Mouse (Mus musculus) thymus, postnatal 10 days (tissue): ENCODE data around the gene Klf8.
"Not testable (repeated sequence)": the region's sequence is repeated elsewhere in the genome, so short reads cannot be mapped to it uniquely, and the experiment has no call there.

Experiments
- DNase-seq, 2 experiments: peaks; one replicate each; pipeline ENCODE4 v3.0.0; 2021; ENCODE audit warnings: low spot score in 2 of 2

Klf8 gene

DNA sequence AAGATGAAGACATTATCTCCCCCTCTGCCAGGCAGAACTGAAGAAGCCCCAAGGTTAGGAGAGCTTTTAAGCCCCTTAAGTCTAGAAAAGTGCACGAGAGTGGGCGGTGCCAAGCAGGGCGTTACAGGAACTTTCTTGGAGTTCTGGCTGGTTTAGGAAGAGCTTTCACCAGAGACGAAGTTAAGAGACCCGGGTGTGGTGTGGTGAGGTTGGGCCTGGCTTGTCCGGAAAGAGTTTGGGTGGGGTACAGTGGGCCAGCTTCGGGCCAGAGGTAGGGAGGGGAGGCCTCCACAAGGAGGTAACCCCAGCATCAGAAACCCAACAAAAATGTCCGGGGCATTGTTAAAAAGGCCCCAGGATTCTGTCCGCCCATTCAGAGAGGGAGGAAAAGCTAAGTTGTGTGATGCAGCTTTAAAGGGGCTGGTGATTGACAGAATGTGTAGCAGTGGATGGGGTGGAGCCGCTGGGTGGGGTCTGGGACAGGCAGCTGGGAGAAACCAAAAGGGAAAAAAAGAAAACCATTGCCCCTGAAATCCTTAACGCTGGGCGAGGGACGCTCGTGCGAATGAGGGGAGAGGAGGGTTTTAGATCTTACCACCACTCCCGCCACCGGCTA, at the start of gene Klf8:
TSS of gene Klf8 (plus strand) at position 163 of the 616 bp plus-strand sequence.
- no peak for DNase-seq

DNA sequence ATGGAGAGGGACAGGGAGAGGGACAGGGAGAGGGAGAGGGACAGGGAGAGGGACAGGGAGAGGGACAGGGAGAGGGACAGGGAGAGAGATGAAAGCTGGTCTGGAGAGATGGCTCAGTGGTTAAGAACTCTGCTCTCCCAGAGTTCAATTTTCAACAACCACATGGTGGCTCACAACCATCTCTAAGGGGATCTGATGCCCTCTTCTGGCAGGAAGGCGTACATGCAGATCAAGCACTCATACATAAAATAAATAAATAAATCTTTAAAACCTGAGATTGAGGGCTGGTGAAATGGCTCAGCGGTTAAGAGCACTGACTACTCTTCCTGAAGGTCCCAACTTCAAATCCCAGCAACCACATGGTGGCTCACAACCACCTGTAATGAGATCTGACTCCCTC, 38.1 kb upstream of the Klf8 start:
- DNase-seq, result peak in 1 of 2 experiments; percentile 2

DNA sequence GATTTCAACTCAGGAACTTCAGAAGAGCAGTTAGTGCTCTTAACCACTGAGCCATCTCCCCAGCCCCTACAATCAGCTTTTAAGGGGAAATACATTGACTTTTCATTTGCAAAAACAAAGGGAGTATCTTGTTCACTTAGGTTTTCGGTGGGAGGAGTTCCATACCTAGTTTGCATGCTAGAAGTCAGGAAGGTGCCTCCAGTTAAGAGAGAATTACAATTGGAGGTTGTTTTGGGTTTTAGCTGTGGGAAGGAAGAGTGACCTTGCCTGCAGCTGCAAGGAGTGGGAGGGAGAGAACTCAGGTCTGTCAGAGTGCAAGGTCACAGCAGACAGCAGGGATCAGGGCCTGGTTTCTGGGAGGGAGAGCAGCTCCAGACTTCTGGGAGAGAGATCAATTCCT, 26.2 kb upstream of the Klf8 start:
- DNase-seq, result no peak

DNA sequence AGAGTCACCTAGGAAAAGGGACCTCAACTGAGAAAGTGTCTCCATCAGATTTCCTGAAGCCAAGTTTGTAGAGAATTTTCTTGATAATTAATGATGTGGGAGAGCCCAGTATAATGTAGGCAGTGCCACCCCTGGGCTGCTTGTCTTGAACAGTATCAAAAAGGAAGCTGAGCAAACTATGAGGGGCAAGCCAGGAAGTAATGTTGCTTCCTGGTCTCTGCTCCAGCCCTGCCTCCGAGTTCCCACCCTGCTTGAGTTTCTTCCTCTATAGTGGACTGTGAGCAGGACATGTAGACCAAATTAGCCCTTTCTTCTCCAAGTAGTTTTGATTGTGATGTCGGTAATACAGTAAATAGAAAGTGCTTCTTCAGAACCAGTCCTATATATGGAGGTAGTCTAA, 6.0 kb upstream of the Klf8 start:
- DNase-seq, result no peak

DNA sequence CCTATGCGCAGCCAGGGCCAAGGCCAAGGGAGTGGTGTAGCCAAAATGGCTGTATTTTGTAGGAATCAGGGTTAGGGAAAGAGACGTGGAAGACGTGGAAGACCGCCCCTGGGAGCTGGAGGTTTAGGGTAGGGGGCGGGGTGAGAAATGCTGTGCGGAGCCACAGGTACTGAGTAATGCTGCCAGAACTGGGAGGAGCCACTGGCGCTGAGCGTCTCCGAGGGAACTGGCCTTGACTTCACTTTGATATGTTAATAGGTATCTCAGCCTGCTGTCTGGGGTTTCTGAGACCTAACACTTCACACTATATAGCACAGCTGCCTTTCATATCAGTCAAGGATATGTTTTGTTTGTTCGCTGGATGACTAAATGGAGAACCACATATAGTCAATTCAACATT, 4.0 kb upstream of the Klf8 start:
- no peak for DNase-seq

DNA sequence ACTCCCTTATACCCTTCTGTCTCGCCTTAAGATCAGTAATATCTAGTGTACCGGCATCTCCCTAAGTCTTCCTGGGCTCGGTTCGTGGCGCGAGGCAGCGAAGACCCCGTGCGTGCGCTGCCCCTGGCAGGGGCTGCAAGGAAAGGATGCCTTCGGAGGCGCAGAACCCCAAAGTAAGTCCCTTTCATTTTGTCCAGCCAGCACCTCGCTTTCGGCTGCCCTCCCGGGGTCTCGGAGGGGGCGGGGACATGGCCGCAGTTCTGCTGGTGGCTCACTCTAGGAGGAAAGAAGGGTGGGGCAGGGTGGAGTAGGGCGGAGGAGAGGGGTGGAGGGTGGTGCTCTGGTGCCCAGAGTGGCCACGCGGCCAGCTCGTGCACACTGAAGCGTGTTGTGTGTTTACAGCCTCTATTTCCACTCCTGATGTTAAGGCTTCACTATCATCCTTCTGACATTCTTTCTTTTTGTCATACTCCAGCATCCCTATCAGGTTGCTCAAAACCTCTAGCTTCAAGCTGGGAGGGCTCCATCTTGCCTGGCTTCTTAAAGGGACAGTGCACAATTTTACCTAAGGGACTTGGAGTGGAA, 746 bp downstream of the Klf8 start:
- no peak for DNase-seq

DNA sequence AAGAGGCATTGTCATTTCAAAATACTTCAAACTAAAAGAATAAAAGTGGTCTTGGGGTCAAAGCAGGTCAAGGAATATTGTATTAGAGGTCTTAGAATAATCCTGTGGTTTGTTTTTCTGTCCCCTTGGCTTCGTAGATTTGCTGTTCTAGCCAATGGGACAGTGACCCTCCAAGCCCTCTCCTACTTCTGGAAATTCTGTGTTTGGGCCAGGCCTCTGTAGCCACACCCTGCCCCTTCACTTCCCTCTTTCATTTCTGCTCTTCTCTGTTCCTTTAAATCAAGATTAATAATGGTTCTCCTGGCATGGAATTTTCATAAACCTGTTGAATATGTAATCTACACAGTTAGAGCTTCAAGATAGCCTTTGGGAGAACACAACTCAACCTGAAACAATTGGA, 17.0 kb downstream of the Klf8 start:
- no peak for DNase-seq

DNA sequence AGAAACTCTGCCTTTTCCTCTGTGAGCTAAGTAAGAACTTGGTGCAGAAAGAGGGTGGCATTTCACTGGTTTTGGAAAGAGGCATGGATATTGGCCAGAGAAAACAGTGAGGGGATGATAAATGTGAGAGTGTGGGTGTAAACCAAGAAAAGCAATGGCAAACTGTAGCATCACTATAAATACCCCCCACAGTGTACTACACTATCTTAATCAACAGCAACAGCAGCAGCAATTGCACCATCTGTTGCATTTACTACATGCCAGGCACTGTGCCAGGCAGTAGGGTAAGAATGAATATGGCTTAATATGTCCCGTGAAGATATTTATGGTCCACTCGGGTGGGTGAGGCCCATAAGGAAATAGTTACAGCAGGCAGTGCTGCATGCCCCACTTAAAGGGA, 18.2 kb downstream of the Klf8 start:
- DNase-seq, result no peak

DNA sequence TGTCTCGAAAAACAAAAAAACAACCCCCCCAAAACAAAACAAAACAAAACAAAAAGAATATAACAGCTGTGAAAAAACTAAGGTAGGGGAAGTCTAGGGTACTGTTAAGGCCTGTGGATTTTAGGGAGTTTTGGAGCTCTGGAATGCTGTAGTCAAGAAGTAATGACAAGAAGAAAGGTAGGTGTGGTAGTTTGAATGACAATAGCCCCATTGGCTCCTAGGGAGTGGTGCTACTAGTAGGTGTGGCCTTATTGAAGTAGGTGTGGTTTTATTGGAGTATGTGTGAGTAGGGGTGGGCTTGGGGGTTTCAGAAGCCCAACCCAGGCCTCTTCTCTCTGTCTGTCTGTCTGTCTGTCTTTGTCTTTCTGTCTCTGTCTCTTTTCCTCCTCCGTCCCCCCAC, 44.9 kb downstream of the Klf8 start:
- DNase-seq, result no peak

DNA sequence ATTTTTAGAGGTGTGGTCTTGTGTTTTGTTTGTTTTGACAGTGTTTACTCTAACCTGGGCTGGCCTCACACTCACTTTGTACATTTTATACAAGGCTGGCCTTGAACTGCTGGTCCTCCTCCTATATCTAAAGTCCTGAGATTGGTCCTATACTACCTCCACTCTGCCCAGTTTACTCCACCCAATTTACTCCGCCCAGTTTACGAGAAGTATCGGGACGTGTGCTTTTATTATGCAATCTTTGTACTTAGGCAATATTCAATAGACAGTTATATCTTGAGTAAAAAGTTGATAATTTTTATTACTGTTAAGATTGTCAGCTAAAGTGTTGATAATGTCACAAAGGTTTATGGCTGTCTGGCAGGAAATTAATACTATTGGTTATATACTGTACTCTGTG, 74.1 kb downstream of the Klf8 start:
- no peak for DNase-seq

DNA sequence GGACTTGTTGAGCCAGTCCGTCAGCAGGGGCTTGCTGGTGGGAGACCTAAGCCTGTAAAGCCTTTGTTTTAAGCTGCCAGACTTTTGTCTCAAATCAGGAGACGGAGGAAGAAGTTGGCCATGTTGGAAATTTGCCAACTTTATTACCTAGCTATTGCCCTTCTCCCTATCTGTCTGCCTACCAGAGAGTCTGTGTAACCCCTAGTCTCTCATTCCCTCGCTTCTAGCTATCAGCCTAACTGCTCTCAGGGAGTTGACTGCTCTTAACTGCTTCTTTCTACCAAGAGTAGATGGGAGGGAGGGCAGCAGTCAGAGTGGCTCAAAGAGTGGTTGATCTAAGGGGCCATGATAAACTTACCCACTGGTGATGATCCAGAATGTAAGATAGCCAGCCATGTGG, 85.8 kb downstream of the Klf8 start:
- DNase-seq, result no peak

DNA sequence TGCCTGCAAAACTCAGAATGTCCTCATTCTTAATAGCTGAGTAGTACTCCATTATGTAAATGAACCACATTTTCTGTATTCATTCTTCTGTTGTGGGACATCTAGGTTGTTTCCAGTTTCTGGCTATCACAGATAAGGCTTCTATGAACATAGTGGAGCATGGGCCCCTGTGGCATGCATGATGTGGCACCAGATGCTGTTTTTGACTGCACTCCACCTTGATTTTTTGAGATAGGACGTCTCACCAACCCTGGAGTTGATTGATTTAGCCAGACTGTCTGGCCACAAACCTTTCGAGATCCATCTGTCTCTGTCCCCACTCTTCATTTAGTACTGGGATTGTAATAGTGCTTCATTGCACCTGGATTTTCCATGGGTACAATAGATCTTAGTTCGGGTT, 96.9 kb downstream of the Klf8 start:
- not testable (repeated sequence) for DNase-seq

DNA sequence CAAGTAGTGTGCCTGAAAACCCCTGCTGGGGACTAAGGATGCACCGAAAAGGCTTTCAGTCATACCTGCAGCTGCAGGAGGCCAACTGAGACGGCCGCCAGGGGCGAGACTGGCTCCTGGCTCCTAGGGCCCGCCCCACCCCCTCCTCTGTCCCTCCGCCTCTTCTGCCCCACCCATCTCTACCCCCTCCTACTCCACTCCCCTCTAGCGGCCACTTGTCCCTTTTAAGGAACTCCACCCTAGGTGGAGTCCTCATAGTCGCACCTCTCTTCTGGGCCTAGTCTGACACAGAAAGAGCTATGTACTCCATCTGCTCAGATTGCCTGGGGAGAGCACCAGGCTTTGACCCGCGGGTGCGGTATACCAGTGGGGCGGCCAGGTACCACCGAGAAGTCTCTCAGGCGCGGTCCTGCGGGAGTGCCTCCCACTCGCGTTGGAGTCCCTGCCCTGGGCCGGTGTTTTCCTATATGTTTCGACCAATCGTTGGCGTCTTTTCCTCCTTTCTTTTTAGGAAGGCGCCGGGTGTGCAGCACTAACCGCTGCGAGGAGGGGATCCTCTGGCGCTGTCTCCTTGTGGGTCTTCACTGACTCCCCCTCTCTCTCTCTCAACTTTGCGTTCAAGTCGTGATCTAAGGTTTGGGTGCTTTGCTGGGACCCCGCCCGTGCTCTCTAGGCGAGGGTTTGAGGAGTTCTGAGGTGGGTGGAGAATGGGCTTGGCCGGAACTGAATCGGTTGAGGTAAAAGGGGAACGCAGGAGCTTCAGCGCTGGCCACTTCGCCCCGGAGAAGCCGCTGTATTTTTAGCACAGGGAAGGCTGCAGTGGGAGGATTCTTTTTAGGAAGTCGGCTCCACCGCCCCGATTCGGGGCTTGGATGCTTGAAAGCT, 122.3 kb downstream of the Klf8 start:
- peak; percentile 18 to 27 for DNase-seq

DNA sequence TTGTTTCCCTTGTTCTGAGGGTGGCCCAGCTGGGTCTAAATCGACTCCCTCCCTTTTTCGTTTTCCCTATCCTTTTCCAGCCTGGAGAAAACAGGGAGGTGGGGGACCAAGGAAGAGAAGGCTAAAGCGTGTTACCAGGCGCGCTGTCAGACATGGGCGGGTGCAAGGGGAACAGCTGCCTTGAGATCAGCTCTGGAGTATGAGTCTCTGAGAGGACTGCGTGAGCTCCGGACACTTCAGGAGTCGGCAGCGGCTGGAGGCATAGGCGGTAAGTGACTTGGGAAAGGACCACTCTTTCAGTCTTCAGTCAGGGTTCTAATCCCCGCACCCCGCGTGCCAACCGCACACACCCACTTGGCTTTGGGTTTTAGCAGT, 122.9 kb downstream of the Klf8 start:
- no peak for DNase-seq

DNA sequence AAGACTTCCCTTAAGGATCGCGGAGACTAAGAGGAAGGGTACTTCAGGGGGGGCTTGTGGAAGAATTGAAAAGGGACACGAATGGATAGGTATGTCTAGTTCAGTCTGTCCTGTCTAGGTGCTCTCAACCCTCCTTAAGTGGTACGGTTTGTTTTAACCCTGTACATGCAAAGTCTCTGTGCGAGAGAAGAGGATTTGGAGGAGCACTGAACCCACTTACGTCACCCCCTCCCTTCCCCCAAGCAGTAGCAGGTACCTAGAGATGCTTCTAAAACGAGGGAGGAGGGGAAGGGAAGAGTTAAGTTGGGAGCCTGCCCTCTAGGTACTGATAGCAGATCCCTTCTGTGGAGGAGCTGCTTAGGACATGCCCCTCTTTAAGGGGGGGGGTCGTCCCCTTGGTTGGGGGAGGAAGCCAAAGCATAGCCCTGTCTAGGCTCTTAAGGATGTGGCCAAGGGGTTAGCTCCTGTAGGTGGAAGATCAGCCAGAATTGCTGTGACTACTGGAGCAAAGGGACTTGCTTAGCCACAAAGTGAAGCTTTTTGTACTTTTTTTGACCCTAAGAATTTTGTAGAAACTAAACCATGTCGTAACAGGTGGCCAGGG, 123.5 kb downstream of the Klf8 start:
- DNase-seq, result no peak

DNA sequence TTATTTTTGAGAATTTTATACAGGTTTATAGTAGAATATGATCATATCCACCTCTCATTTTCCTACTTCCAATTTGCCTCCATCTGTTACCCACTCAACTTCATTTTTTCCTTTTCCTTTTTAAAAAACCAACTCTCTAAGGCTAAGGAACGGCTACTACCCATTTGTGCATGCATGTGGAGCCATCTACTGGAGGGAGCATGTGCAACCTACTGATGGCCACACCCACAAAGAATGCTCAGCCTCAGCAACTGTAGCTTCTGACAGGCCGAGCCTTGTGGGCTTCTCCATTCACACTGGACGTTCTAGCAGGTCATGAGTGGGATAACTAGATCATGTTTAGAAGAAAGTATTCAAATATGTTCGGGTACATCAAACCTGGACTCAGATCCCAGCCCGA, 129.5 kb downstream of the Klf8 start:
- peak in 1 of 2 experiments; percentile 7 for DNase-seq

DNA sequence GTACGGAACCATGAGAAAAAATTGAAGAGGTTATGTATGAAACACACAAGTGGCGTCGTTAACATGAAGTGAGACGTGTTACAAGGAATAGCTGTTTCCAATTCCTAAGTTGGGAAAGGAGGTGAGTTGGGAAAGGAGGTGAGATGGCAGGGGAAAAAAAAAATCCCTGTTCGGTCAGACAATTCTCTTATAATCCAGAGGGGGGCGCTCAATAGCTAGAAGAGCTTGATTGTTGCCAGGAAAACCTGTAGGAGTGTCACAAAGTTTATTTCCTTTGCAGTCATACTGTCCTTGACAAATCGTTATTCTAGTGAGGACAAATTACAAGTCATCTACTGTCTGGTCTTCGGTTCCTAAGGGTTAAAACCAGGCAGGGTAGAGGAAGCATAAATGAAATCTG, 132.5 kb downstream of the Klf8 start:
- DNase-seq, result no peak

DNA sequence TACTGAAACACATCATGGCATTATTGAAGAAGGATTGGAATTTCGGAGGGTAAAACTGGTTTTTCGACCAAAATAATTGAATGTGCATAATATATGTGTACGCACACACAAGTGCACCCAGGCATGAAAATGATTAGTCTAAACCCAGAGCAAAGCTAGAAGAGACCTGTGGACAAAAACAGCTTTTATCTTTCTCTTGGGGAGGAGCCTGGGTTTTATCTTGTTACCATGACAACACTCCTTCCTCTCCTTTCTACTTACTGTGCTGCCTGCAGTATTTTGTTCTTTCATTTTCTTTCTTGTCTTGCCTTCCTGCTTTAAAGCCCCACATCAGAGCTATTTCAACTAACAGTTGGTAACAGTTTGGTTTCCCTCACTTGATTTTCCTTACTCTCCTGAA, 137.8 kb downstream of the Klf8 start:
- no peak for DNase-seq

DNA sequence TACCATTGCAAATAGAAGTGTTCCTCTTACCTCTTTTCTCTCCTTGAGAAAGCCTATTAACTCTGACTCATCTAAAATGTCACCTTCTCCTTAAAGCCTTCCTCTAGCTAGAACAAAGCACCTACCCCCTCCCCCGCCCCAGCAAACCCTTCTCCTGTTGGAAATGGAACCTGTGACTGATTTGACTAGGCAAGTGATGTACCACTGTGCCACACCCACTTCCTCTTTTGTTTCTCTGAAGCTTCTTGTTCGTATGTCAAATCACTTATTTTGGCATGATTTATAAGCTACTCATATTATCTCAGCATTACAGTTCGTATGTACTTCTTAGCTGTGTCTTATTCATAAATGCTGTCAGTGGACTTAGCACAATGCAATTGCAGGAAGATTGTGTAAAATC, 144.5 kb downstream of the Klf8 start:
- no peak for DNase-seq

DNA sequence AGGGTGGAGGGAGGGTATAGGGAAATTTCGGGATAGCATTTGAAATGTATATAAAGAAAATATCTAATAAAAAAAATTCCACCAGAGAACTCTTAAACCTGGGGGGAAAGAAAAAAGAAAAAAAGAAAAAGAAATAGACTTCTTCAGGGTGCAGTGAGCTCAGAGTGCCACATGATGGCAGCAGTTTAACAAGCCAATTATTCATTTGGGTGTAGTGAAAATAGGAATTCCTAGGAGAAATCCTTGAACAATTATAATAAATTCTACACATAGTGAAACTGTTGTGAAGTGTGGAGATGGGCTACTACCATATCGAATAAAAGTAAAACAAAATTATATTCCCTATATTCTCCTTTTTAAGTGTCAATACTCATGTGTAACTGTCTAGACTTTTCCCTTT, 152.0 kb downstream of the Klf8 start:
- no peak for DNase-seq

DNA sequence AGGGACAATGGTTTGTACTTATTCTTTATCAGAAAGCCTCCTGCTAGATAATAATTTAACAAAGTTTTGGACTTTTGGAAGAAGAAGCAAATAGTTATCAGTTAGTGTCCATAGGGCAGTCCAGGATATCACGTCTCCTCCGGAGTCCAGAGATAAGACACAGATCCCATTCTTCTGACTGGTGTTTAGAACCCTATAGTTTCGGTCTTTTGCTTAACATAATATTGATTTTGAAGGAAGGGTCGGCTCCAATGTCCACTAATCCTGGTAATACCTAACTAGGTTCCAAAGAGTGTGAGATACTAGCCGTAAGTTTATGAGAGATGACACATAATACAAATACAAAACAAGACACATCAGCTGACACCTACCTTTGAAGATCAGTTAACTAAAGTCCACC, 179.8 kb downstream of the Klf8 start:
- no peak for DNase-seq

DNA sequence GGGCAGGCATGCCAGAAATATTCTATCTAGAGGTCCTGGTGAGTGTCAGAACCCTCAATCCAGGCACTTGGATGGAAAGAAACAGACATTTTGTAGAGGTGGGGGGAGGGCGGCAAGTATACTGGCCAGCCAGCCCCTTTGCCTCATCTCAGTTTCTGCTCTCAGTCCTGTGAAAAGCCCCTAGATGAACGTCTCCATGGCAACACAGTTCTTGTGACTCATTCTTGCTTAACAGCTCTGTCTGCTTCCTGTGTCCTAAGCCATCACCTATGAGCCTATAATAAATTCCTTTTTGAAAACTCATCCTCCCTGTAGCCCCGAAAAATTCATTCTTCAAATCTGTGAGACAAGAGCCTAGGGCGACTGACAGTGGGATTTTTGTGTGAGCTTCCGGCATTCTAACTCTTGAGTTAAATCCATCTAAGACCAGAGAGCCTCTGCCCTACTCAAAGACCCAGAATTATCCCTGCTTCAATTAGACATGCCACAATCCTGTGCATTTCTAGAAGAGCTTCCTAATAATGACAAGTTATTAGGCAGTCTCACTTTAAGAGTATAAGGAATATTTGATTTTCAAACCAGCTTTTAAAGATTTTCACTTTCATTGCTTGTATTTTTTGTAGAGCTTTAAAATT, 196.5 kb downstream of the Klf8 start:
- DNase-seq, result no peak
